Mouse (Mus musculus): ENCODE results near the gene Kyat1.

GRCm38 (mm10) chr2:30205255-30205628, 405 bp downstream of the Kyat1 start:
- TF ChIP-seq ZC3H11A (IDR thresholded peaks at IDR 0.05; ENCODE audit: borderline replicate concordance, low read depth, low read length) (no peak), ZNF384 (IDR thresholded peaks at IDR 0.05; ENCODE audit: low read depth, low read length) (no peak), MAFK (IDR thresholded peaks at IDR 0.05; ENCODE audit: insufficient read depth, low read depth, low read length) (no peak)
